Mouse (Mus musculus) heart, embryonic 13.5 days (tissue): ENCODE results near the gene Olfr166. TPM values are rescaled to one million over a fixed set of nuclear protein-coding genes. Genes with fewer than 3 reads are reported as not detected.
"Not testable (repeated sequence)": the region's sequence is repeated elsewhere in the genome, so short reads cannot be mapped to it uniquely, and the experiment has no call there.

Experiments used
- ATAC-seq: fragments of 200-750 bp; cut with Nextera tagmentation; 2 replicates; pipeline ENCODE4 v1.8.0; 2017; ENCODE audit warnings: moderate TSS enrichment; ENCODE audit not compliant: insufficient number of reproducible peaks, low FRiP score, low TSS enrichment; ENCODE audit errors: extremely low read depth
- H3K27ac ChIP-seq: fragments of 300-500 bp; sonication (generic); replicated peaks from 2 replicates; pipeline ENCODE4 v1.5.1; 2015; ENCODE audit warnings: moderate library complexity, mild to moderate bottlenecking, inconsistent platforms
- H3K27me3 ChIP-seq: fragments of 300-500 bp; sonication (generic); replicated peaks from 2 replicates; pipeline ENCODE4 v1.6.1; 2015; ENCODE audit warnings: mild to moderate bottlenecking, inconsistent platforms
- H3K36me3 ChIP-seq: fragments of 300-500 bp; sonication (generic); 2 replicates; pipeline ENCODE4 v1.6.1; 2015; ENCODE audit warnings: mild to moderate bottlenecking, inconsistent platforms
- H3K4me1 ChIP-seq: fragments of 300-500 bp; sonication (generic); 2 replicates; pipeline ENCODE4 v1.6.1; 2015; ENCODE audit warnings: inconsistent platforms
- H3K4me2 ChIP-seq: fragments of 300-500 bp; sonication (generic); 2 replicates; pipeline ENCODE4 v1.6.1; 2015; ENCODE audit warnings: inconsistent platforms, mild to moderate bottlenecking, moderate library complexity
- H3K4me3 ChIP-seq: fragments of 300-500 bp; sonication (generic); 2 replicates; pipeline ENCODE4 v1.5.1; 2015; ENCODE audit warnings: moderate library complexity, mild to moderate bottlenecking, inconsistent platforms
- H3K9ac ChIP-seq: fragments of 300-500 bp; sonication (generic); 2 replicates; pipeline ENCODE4 v1.6.1; 2015; ENCODE audit warnings: inconsistent platforms, mild to moderate bottlenecking, moderate library complexity
- H3K9me3 ChIP-seq: fragments of 300-500 bp; sonication (generic); 2 replicates; pipeline ENCODE4 v1.6.1; 2016; ENCODE audit warnings: inconsistent platforms
- whole genome bisulfite sequencing: fragments of 180-500 bp; shearing (Covaris S2); methylation state at CpG from one replicate; pipeline ENCODE4 v1.1.7; 2015; ENCODE audit warnings: mixed read lengths; 5-methylcytosine and 5-hydroxymethylcytosine counted together
- polyA plus RNA-seq: library from polyadenylated mRNA; unstranded; fragments of >200 nt; fragmentation: Nextera tagmentation; extraction: Ambion mirVana; gene quantifications from 2 replicates; pipeline ENCODE4 v1.2.1, GENCODE M21; 2015

Olfr166 gene
- not detected in 2 replicates for polyA plus RNA-seq

DNA sequence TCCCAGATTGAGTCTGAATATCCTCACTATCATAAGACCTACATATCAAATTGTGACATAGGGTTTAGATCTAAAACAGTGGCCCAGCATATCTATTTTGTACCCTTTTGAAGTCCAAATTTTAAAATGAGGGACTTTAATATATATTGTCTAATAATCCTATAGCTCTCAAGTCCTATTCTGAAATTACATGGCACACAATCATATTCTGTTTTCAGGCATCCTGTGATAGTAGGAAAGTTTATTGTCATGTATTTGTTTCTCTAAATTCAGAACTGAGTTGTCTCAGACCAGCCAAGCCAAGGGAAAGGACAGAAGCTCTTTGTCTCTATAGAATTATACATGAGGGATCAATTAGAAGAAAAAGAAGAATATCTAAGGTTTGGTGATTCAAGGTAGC, at the start of gene Olfr166:
TSS of gene Olfr166 (plus strand) at position 301 of the 400 bp plus-strand sequence.
- H3K9me3 ChIP-seq: 0 out of 2 replicates have a peak, but pooled peaks cover 7% of the 10 kb centered on the region
- H3K4me3 ChIP-seq: no peak within 1 kb of the TSS
- H3K4me1 ChIP-seq: no peaks in the 10 kb centered on the region
- H3K9ac ChIP-seq: no peak within 1 kb of the TSS
- no peak for ATAC-seq
- H3K4me2 ChIP-seq: no peak within 1 kb of the TSS
- no peak within 1 kb of the TSS for H3K27ac ChIP-seq
- no peaks in the 10 kb centered on the region for H3K36me3 ChIP-seq
- H3K27me3 ChIP-seq: no peaks in the 10 kb centered on the region

DNA sequence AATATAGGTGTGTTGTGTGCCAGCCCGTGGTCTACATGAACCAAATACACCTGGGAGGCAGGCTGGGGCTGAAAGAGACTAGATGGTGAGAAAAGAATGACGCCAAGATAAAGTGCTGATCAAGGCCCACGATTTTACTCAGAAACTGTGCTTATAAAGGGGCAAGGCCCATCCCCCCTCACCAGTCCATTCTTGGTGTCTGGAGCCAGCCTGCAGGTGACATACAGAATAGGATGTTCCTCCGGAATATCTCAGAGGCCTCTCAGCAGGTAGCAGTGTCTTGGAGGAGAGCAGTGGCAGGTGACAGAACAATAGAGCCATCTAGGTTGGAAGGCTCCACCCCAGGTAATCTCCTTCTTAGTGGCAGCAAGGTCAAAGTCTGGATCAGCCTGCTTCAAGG, 24.8 kb upstream of the Olfr166 start:
- not testable (repeated sequence) for H3K36me3 ChIP-seq, H3K27ac ChIP-seq, H3K4me1 ChIP-seq, H3K4me3 ChIP-seq, ATAC-seq, H3K4me2 ChIP-seq, H3K9ac ChIP-seq, H3K27me3 ChIP-seq
- WGBS: 70% methylated on average over 4 of the region's 4 CpGs
- H3K9me3 ChIP-seq: peaks cover 11% of the 10 kb centered on the region; the same call in 1 of the 2 replicates

DNA sequence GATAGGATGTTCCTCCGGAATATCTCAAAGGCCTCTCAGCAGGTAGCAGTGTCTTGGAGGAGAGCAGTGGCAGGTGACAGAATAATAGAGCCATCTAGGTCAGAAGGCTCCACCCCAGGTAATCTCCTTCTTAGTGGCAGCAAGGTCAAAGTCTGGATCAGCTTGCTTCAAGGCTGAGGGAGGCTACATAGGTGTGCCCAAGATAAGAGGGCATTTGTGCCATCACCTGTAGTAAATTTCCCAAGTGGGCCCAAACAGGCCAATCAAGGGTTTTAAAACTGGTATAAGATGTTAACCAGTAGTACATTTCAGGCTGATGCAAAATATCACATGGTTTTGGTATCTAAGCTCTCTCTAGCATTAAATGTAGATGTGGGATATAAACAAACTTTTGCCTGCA, 19.1 kb upstream of the Olfr166 start:
- 93% methylated on average over 1 of the region's 1 CpGs for WGBS
- Histone ChIP-seq H3K9ac (no peak overlapping the region), H3K9me3 (peaks cover 8% of the 10 kb centered on the region; the same call in 1 of the 2 replicates), H3K4me3 (no peak overlapping the region), H3K27me3 (no peaks in the 10 kb centered on the region), H3K27ac (no peak overlapping the region), H3K36me3 (no peaks in the 10 kb centered on the region), H3K4me1 (no peaks in the 10 kb centered on the region), H3K4me2 (no peak overlapping the region)
- no peak for ATAC-seq

DNA sequence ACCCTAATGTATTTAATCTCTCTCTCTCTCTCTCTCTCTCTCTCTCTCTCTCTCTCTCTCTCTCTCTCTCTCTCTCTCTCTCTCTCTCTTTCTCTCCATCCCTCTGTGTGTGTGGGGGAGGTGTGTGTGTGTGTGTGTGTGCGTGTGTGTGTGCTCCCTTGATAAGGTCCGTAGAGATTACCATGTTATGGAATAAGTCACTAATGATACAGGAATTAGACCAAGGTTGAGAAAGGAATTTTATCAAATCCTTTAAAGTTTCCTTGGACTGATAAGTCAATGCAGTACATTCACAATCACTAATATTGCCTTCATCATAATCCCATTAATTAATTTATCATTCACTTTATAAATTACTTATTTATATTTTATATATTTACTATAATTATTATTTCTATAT, 38.7 kb downstream of the Olfr166 start, which contains the start of gene Olfr167:
TSS of gene Olfr167 (minus strand) at position 101 of the 400 bp plus-strand sequence.
- Histone ChIP-seq H3K27me3 (no peaks in the 10 kb centered on the region), H3K4me2 (no peak within 1 kb of the TSS), H3K9ac (no peak within 1 kb of the TSS), H3K4me1 (no peaks in the 10 kb centered on the region), H3K9me3 (0 out of 2 replicates have a peak, but pooled peaks cover 3% of the 10 kb centered on the region), H3K4me3 (no peak within 1 kb of the TSS), H3K27ac (no peak within 1 kb of the TSS), H3K36me3 (no peaks in the 10 kb centered on the region)
- WGBS: 63% methylated on average over 2 of the region's 2 CpGs
- no peak for ATAC-seq

DNA sequence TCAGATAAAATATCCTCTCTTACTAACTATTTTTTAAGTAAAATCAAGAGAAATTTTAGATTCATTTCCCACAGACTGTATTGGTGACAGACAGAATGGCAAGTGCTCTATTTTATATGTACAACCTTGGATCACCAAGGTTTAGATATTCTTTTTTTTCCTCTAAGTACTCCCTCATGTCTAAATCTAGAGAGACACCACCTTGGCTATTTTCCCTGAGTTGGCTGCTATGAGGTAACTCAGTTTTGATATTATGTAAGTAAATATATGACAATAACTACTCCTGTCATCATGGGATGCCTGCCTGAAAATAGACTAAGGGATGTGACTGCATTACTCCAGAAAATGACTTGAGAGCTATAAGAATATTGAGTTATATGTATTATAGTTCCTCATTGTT, 52.0 kb downstream of the Olfr166 start, which contains the start of gene Olfr168:
TSS of gene Olfr168 (minus strand) at position 101 of the 400 bp plus-strand sequence.
- H3K4me2 ChIP-seq: no peak within 1 kb of the TSS
- H3K9me3 ChIP-seq: peaks cover 6% of the 10 kb centered on the region
- no peak for ATAC-seq
- H3K4me3 ChIP-seq: no peak within 1 kb of the TSS
- no peaks in the 10 kb centered on the region for H3K27me3 ChIP-seq
- H3K36me3 ChIP-seq: no peaks in the 10 kb centered on the region
- H3K4me1 ChIP-seq: no peaks in the 10 kb centered on the region
- no peak within 1 kb of the TSS for H3K9ac ChIP-seq
- H3K27ac ChIP-seq: no peak within 1 kb of the TSS

Other genes with a start within 250 kb of the Olfr166 start
- not detected in 2 replicates for gene Olfr164, start 169.6 kb upstream of the Olfr166 start, polyA plus RNA-seq
- gene Olfr165, start 60.6 kb upstream of the Olfr166 start, polyA plus RNA-seq: not detected in 2 replicates
- not detected in 2 replicates for gene Olfr167, start 38.6 kb downstream of the Olfr166 start, polyA plus RNA-seq
- not detected in 2 replicates for gene Olfr168, start 51.9 kb downstream of the Olfr166 start, polyA plus RNA-seq
- gene Olfr169, start 88.1 kb downstream of the Olfr166 start, polyA plus RNA-seq: not detected in 2 replicates
- not detected in 2 replicates for gene Olfr170, start 128.2 kb downstream of the Olfr166 start, polyA plus RNA-seq
- not detected in 2 replicates for gene Olfr171, start 146.2 kb downstream of the Olfr166 start, polyA plus RNA-seq
- gene Lamp3, start 222.7 kb downstream of the Olfr166 start, polyA plus RNA-seq: 0.04 and 0.11 TPM in 2 replicates